In genomic region chr11:70040184-70040583, GRCm38 (mm10) we compare ENCODE assay signal across 26 mouse cellular contexts. TPM values are rescaled to one million over a fixed set of nuclear protein-coding genes. Genes with fewer than 3 reads are reported as not detected.
DNase-seq lines count a peak whose midpoint lies in the region; ATAC-seq and TF ChIP-seq lines count a peak whose summit lies in the region.
"Had no signal": no experiment of that assay in that cellular context is flagged by ENCODE, and none has a peak within 500 bp of the region (broad histone marks: within the 10 kb centered on the region; RNA-seq: fewer than 3 reads in every experiment).

No protein-coding gene starts in this region.

- H3K36me3 ChIP-seq in embryonic facial prominence, embryonic 13.5 days, result peaks cover 80% of the 10 kb centered on the region
- peaks cover 90% of the 10 kb centered on the region for H3K36me3 ChIP-seq in embryonic facial prominence, embryonic 10.5 days (replicated peaks)

- peak; percentile 27 for DNase-seq in cerebellum, adult 11-12 months
- no peak for DNase-seq in cerebellum, adult 9-10 months
- no peak for DNase-seq in embryonic facial prominence, embryonic 10.5 days (ENCODE audit: low spot score)
- DNase-seq in left cerebral cortex, adult 2 months (ENCODE audit: extremely low spot score in 1 of 2, low spot score in 2 of 2), result no peak
- no peak for DNase-seq in left cerebral cortex, adult 11 months (ENCODE audit: low spot score)
- DNase-seq: adrenal gland, adult 8-10 months; adrenal gland, postnatal 25 days; cerebellum, postnatal 10 days; cerebellum, postnatal 36 days; gastrocnemius, adult 2 months; gastrocnemius, postnatal 14 days had no signal

- 0 out of 2 replicates have a peak, but pooled peaks cover 3% of the 10 kb centered on the region for H3K4me1 ChIP-seq in embryonic facial prominence, embryonic 13.5 days
- H3K4me1 ChIP-seq in embryonic facial prominence, embryonic 10.5 days, result peaks cover 13% of the 10 kb centered on the region
- H3K4me1 ChIP-seq: embryonic facial prominence, embryonic 12.5 days; forebrain, embryonic 15.5 days; hindbrain, embryonic 15.5 days had no signal

- no peak overlapping the region for H3K4me3 ChIP-seq in embryonic facial prominence, embryonic 13.5 days
- no peak overlapping the region for H3K4me3 ChIP-seq in embryonic facial prominence, embryonic 10.5 days
- H3K4me3 ChIP-seq in left cerebral cortex, adult 2 months, result no peak overlapping the region
- H3K4me3 ChIP-seq: embryonic facial prominence, embryonic 12.5 days; erythroblast, embryonic 14.5 days; forebrain, embryonic 12.5 days; forebrain, embryonic 15.5 days; gastrocnemius, adult 2 months; hindbrain, embryonic 12.5 days; hindbrain, embryonic 15.5 days had no signal

- no peak for TF ChIP-seq CTCF in left cerebral cortex, adult 2 months (IDR thresholded peaks at IDR 0.05)

- peak overlapping the region; percentile 27; the same call in 1 of the 2 replicates for H3K9ac ChIP-seq in embryonic facial prominence, embryonic 13.5 days
- H3K9ac ChIP-seq: embryonic facial prominence, embryonic 12.5 days; forebrain, embryonic 12.5 days; forebrain, embryonic 15.5 days; hindbrain, embryonic 12.5 days; hindbrain, embryonic 15.5 days had no signal

- H3K9me3 ChIP-seq in embryonic facial prominence, embryonic 13.5 days, result no peaks in the 10 kb centered on the region
- no peaks in the 10 kb centered on the region for H3K9me3 ChIP-seq in embryonic facial prominence, embryonic 10.5 days
- H3K9me3 ChIP-seq: embryonic facial prominence, embryonic 12.5 days; forebrain, embryonic 12.5 days; forebrain, embryonic 15.5 days; hindbrain, embryonic 12.5 days; hindbrain, embryonic 15.5 days had no signal

- H3K27me3 ChIP-seq in embryonic facial prominence, embryonic 13.5 days, result no peaks in the 10 kb centered on the region
- H3K27me3 ChIP-seq in embryonic facial prominence, embryonic 10.5 days (replicated peaks; ENCODE audit: low read depth, poor library complexity, severe bottlenecking), result no peaks in the 10 kb centered on the region
- H3K27me3 ChIP-seq: embryonic facial prominence, embryonic 12.5 days; forebrain, embryonic 12.5 days; forebrain, embryonic 15.5 days; hindbrain, embryonic 12.5 days; hindbrain, embryonic 15.5 days had no signal

- H3K27ac ChIP-seq in embryonic facial prominence, embryonic 13.5 days, result no peak overlapping the region
- H3K27ac ChIP-seq in embryonic facial prominence, embryonic 10.5 days (replicated peaks), result no peak overlapping the region
- H3K27ac ChIP-seq in left cerebral cortex, adult 2 months, result peak overlapping the region; percentile 40; the same call in 1 of the 2 replicates
- H3K27ac ChIP-seq: embryonic facial prominence, embryonic 12.5 days; forebrain, embryonic 12.5 days; forebrain, embryonic 15.5 days; gastrocnemius, adult 2 months; hindbrain, embryonic 12.5 days; hindbrain, embryonic 15.5 days had no signal

- ATAC-seq in embryonic facial prominence, embryonic 13.5 days (ENCODE audit: insufficient number of reproducible peaks, insufficient read depth, low FRiP score, low TSS enrichment, low read depth), result no peak
- ATAC-seq: activated CD4-positive, CD25-positive, alpha-beta regulatory T cell, adult 4 months; forebrain, embryonic 15.5 days; intestine, postnatal 0 days had no signal

- WGBS in embryonic facial prominence, embryonic 13.5 days, result 88% methylated on average over 7 of the region's 7 CpGs
- WGBS in embryonic facial prominence, embryonic 10.5 days, result 94% methylated on average over 7 of the region's 7 CpGs

- intact Hi-C loops in left cerebral cortex, adult 2 months (cut with DNase I), result no loop called here

- no peak overlapping the region for H3K4me2 ChIP-seq in embryonic facial prominence, embryonic 13.5 days
- H3K4me2 ChIP-seq: embryonic facial prominence, embryonic 12.5 days; forebrain, embryonic 12.5 days; forebrain, embryonic 15.5 days; heart, embryonic 11.5 days; hindbrain, embryonic 12.5 days; hindbrain, embryonic 15.5 days had no signal

RNA-seq across cellular contexts. Expression of gene Asgr1, which starts 13.7 kb away (rescaled TPM):
- polyA plus RNA-seq in embryonic facial prominence, embryonic 13.5 days (2015; fragmentation: Nextera tagmentation; extraction: Ambion mirVana), result 0.24 and 0.47 TPM in 2 replicates
- 0.55 and 0.70 TPM in 2 replicates for polyA plus RNA-seq in embryonic facial prominence, embryonic 10.5 days (2016; fragmentation: Nextera tagmentation; extraction: Ambion mirVana)
- 1 to 10 TPM; 1.8 to 2.1 TPM for total RNA-seq in left cerebral cortex, adult 2 months (2021)
- total RNA-seq: gastrocnemius, adult 2 months; gastrocnemius, postnatal 14 days; heart, adult 8-10 months; heart, postnatal 25 days; hematopoietic stem cell, adult 5-6 weeks had no signal
- polyA plus RNA-seq: activated CD4-positive, CD25-positive, alpha-beta regulatory T cell, adult 4 months; erythroblast, embryonic 14.5 days; heart, embryonic 14.5 days; heart, postnatal 0 days; intestine, postnatal 0 days had no signal

RNA-seq across cellular contexts. Expression of gene Dlg4, which starts 23.4 kb away (rescaled TPM):
- 13.1 and 13.5 TPM in 2 replicates for polyA plus RNA-seq in embryonic facial prominence, embryonic 13.5 days (2015; fragmentation: Nextera tagmentation; extraction: Ambion mirVana)
- 12.6 and 13.2 TPM in 2 replicates for polyA plus RNA-seq in embryonic facial prominence, embryonic 10.5 days (2016; fragmentation: Nextera tagmentation; extraction: Ambion mirVana)
- 100 to 1,000 TPM; 818 to 875 TPM for total RNA-seq in left cerebral cortex, adult 2 months (2021)

RNA-seq across cellular contexts. Expression of gene Acadvl, which starts 25.0 kb away (rescaled TPM):
- polyA plus RNA-seq in embryonic facial prominence, embryonic 13.5 days (2015; fragmentation: Nextera tagmentation; extraction: Ambion mirVana), result 78.2 and 82.3 TPM in 2 replicates
- polyA plus RNA-seq in embryonic facial prominence, embryonic 10.5 days (2016; fragmentation: Nextera tagmentation; extraction: Ambion mirVana), result 42.2 and 46.3 TPM in 2 replicates
- 10 to 100 TPM; 59.4 to 62.5 TPM for total RNA-seq in left cerebral cortex, adult 2 months (2021)

RNA-seq across cellular contexts. Expression of gene Dvl2, which starts 39.8 kb away (rescaled TPM):
- 55.0 and 56.8 TPM in 2 replicates for polyA plus RNA-seq in embryonic facial prominence, embryonic 13.5 days (2015; fragmentation: Nextera tagmentation; extraction: Ambion mirVana)
- 59.0 and 59.8 TPM in 2 replicates for polyA plus RNA-seq in embryonic facial prominence, embryonic 10.5 days (2016; fragmentation: Nextera tagmentation; extraction: Ambion mirVana)
- 10 to 100 TPM; 32.6 to 32.9 TPM for total RNA-seq in left cerebral cortex, adult 2 months (2021)

RNA-seq across cellular contexts. Expression of gene Phf23, which starts 44.6 kb away (rescaled TPM):
- 87.8 and 93.3 TPM in 2 replicates for polyA plus RNA-seq in embryonic facial prominence, embryonic 13.5 days (2015; fragmentation: Nextera tagmentation; extraction: Ambion mirVana)
- 96.5 and 98.3 TPM in 2 replicates for polyA plus RNA-seq in embryonic facial prominence, embryonic 10.5 days (2016; fragmentation: Nextera tagmentation; extraction: Ambion mirVana)
- 10 to 100 TPM; 44.3 to 48.9 TPM for total RNA-seq in left cerebral cortex, adult 2 months (2021)
